Mouse (Mus musculus): Measurements from ENCODE around the gene Ehd4. TPM values are rescaled to one million over a fixed set of nuclear protein-coding genes. Genes with fewer than 3 reads are reported as not detected.

The Ehd4 gene
- polyA plus RNA-seq, 2 experiments from 2014 or later: 6.6 to 8.5 TPM

GRCm38 (mm10) chr2:120068555-120069465 lies 85.6 kb downstream of the Ehd4 start:
- ATAC-seq: no peak

GRCm38 (mm10) chr2:120066224-120066623 lies 88.2 kb downstream of the Ehd4 start:
- ATAC-seq: no peak

GRCm38 (mm10) chr2:120065243-120065642 lies 89.2 kb downstream of the Ehd4 start:
- no peak for ATAC-seq

- no peak for ATAC-seq
Observed at GRCm38 (mm10) chr2:120064639-120065038, 89.8 kb downstream of the Ehd4 start.

- no peak for ATAC-seq
Observed at GRCm38 (mm10) chr2:120062248-120062647, 92.2 kb downstream of the Ehd4 start.

GRCm38 (mm10) chr2:120060651-120061050 lies 93.8 kb downstream of the Ehd4 start:
- ATAC-seq: no peak

- no peak for ATAC-seq
Observed at GRCm38 (mm10) chr2:120060190-120060589, 94.2 kb downstream of the Ehd4 start.

GRCm38 (mm10) chr2:120059466-120059865 lies 94.9 kb downstream of the Ehd4 start:
- no peak for ATAC-seq

- ATAC-seq: no peak
Observed at GRCm38 (mm10) chr2:120058818-120059217, 95.6 kb downstream of the Ehd4 start.

- ATAC-seq: no peak
Observed at GRCm38 (mm10) chr2:120055923-120056322, 98.5 kb downstream of the Ehd4 start.

GRCm38 (mm10) chr2:120054771-120055552 lies 99.4 kb downstream of the Ehd4 start:
- ATAC-seq: no peak

GRCm38 (mm10) chr2:120051405-120051804 lies 103.0 kb downstream of the Ehd4 start:
- no peak for ATAC-seq

GRCm38 (mm10) chr2:120049632-120050274 lies 104.7 kb downstream of the Ehd4 start:
- no peak for ATAC-seq

GRCm38 (mm10) chr2:120048173-120048572 lies 106.2 kb downstream of the Ehd4 start:
- ATAC-seq: no peak

- no peak for ATAC-seq
Observed at GRCm38 (mm10) chr2:120046486-120047310, 107.7 kb downstream of the Ehd4 start.

- ATAC-seq: no peak
Observed at GRCm38 (mm10) chr2:120044676-120045075, 109.7 kb downstream of the Ehd4 start.

- no peak for ATAC-seq
Observed at GRCm38 (mm10) chr2:120044101-120044603, 110.3 kb downstream of the Ehd4 start.

- ATAC-seq: no peak
Observed at GRCm38 (mm10) chr2:120040991-120041390, 113.4 kb downstream of the Ehd4 start.
